Mouse (Mus musculus) retina, postnatal 7 days (tissue): ENCODE measurements around the gene Ffar1.

ENCODE experiments used
- DNase-seq: peaks from one replicate; pipeline ENCODE4 v3.0.0-alpha.2; 2012; ENCODE audit warnings: low read depth, low spot score

The Ffar1 gene

DNA sequence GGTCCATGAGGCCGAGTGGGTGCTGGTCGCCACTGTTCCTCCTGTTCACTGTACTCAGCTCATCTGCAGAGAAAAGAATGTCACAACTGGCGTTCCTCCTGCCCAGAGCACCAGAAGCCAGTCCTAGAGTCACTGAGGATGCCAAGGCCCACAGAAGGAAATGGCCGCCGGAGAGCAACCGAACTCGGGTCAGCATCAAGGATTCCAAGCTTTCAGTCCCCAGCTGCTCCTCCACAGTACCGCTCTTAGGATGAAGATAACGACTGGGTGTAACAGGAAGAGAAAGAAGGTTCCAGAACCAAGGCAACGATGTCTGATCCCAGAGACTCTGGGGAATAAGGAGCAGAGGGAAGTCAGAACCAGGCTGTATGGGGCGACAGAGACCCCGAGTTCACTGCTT lies at the start of gene Ffar1:
Ffar1 (minus strand) TSS at position 101 of the 400 bp plus-strand sequence.
- no peak for DNase-seq

DNA sequence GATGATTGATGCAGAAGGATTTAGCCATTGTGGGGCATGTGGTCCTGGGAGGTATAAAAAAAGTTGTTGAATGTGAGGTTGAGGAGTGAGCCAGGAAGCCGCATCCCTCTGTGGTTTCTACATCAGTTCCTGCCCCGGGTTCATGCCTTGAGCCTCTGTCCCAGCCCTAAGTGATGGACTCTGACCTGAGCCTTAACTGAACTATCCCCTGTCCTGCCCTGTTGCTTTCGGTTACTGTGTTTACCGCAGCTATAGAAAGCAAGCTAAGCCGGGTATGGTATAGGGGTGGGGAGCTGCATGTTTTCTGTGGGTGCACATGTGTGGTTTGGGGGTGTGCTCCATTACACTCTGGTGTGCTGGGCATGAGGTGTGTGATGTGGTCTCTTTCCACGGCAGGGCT lies 48.4 kb upstream of the Ffar1 start:
- no peak for DNase-seq

DNA sequence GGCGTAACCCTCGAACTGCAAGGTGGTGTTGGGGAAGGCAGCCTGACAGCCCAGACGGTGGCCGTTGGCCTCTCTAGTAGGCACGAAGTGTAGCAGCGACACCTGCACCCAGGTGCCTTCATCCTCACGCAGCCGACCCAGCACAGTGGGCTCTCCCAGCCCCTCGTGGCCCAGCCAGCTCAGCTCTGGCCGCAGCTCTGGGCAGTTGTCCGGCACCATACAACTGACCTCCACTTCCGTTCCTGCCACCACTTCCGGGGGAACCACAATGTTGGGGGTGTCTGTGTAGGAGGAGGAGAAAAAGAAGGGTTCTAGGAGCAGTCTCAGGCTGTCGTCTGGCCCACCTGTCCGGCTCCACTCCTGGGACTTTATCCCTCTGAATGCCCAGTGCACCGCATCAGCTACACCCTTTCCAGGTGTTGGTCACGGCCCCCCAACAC lies 47.6 kb upstream of the Ffar1 start:
- no peak for DNase-seq

DNA sequence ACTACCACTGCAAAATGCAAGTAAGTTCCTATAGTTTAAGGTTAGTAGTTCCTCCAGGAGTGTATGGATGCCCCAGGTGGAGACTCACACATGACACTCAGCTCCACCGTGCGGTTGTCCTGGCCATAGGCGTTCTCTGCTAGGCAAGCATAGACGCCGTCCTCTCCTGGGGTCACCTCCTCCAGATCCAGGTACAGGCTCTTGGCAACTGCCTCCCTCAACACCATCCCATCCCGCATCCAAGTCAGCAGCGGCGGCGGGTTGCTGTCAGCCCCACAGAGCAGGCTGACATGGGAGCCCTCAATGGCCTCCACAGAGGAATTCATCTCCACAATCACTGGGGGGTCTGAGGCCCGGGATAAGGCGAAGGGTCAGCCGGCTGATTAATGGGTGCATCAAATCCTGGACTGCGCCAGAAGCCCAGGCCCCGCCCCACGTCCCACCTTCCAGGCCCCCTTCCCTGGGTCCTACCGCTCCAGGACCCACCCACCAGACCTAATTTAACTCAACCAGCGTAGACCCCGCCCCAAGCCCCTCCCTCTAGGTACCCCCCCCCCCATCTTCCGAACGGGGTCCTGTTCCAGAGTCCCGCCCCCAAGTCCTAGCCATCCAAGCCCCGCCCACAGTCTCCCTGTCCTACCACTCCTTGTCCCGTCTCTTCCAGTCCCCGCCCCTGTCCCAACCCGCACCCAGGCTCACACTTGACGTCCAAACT lies 47.1 kb upstream of the Ffar1 start:
- DNase-seq, result no peak

DNA sequence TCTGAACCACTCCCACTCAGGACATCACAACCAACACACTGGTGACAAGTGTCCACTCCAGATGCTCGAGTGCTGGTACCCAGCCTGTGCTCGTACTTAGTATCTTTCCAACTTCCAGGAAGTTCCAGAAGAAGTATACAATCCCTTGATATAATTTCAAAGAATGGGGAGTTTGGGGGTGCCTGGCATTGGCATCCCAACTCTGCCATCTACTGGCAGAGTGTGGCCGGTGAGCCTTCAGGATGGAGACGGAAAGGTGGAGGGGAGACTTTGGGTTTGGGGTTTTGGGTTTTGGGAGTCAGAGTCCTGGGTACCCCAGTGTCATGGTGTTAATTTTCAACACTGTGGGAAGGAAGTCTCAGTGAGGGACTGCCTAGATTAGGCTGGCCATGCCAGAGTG lies 42.7 kb upstream of the Ffar1 start:
- DNase-seq, result no peak

DNA sequence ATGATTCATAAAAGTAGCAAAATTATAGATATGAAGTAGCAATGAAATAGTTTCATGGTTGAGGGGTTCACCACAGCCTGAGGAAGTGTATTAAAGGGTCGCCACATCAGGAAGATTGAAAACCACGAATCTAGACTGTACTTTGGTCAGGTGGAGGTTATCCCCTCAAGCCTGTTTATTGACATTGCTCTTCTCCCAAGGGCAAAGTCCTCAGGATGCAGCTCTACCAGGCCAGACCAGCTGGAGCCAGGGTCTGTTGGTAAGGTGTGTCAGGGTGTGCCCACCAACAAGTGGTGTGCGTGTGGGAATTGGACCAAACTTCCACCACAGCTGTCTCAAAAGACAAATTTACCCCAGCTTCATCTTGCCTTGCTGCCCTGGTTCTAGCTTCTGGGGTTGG lies 33.9 kb upstream of the Ffar1 start:
- DNase-seq, result no peak

DNA sequence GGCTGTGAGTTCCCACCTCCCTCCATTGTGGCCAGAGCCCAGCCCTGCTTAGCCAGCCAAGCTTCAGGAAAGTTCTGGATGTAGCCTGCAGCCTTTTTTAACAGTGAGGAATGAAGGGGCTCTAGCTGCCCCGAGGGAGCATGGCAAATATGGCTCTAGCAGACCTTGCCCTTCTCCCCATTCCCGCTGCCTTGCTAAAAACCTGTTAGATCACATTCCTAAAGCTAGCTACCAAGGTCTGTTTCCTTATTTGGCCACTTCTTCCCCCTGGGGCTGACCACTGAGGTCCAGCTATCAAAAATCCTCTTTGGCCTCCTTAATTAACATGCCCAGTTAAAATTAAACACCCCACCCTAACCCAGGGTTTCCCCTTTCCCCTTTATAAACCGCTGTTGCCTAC lies 31.2 kb upstream of the Ffar1 start:
- DNase-seq, result no peak

DNA sequence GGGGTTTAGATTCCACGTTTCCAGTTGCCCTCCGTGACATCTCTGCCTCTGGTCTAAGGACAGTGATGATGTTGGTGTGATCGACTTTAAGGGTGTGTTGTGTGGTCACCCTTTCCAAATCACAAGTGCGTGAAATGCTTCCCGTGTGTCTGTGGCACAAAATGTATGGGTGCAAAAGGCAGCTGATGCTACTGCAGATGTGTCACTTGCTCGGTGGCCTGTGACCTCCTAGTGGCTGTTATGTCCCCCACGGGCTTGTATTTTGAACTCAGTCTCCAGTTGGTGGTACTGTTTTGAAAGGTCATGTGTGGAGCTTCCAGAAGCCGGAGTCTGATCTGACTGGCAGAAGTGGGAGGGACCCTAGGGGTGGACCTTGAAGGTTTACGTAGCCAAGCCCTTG lies 30.4 kb upstream of the Ffar1 start:
- no peak for DNase-seq

DNA sequence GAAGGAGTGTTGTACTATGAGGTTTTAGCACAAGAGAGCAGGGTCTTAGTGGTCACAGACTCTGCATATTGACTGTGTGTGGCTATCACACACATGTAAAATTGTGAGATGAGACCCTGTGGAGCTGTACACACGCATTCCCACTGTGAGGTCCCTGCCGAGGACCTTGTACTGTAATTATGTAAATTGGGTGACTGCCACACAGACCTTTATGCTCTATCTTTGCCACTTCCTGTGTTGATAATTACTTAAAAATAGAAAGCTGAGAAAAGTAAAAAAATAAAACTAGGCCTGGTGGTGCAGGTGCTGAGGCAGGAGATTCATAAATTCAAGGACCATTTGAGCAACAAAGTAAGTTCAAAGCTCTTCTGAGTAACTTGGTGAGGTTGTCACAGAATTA lies 29.3 kb upstream of the Ffar1 start:
- DNase-seq, result no peak

DNA sequence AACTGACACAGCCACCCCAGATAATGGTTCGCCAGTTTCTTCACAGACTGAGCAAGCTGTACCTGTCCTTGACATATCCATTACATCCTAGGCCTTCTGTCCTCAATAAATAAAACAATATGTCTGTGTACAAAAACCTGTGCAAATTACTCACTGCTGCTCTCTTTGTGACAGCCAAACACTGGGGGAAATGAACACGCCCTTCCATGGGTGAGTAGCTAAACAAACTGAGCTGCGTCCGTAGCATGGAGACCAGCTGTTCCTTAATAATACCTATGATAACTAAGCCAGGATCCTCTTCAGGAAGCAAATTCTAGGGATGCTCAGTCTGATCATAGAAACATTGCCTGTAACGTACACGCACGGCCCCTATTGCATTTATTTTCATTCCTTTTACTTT lies 27.4 kb upstream of the Ffar1 start:
- DNase-seq, result no peak

DNA sequence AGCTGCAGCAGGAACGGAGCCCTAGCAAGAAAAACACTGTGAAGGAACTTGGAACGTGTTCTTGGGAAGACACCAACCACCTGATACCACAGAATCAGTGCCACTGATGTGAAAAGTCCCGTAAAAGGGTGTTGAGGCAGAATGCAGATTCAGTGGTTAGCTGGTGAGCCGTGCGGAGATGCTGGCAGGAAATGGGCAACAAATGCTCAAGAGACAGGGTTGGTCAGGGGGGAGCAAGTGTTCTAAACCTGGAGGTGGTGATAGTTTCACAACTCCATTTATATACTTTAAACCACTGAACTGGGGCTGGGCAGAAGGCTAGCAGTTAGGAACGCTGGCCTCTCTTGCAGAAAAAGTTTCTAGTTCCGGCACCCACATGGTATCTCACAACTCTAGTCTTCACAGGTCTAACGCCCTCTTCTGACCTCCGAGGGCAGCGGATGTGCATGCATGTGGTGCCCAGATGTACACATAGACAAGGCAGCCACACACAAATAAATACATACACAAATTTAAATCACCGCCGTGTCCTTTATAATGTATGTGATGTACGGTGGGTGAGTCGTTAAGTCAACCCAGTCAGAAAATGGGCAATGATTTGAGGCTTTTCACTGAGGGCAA lies 26.3 kb upstream of the Ffar1 start:
- no peak for DNase-seq

DNA sequence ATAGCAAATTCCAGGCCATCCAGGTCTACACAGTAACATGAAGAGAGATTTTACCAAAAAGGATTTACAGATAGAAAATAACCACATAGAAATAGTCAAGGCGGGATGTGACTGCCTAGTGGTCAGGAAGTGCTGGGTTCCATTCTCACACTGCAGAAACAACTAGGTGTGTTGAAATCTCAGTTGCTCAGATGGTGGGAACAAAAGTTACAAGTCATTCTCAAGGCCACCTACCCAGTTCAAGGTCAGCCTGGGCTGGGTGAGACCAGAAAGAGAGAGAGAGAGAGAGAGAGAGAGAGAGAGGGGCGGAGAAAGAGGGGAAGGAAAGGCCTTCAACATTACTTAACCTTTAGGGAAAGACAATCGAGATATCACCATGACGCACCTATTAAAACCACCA lies 25.5 kb upstream of the Ffar1 start:
- DNase-seq, result no peak

DNA sequence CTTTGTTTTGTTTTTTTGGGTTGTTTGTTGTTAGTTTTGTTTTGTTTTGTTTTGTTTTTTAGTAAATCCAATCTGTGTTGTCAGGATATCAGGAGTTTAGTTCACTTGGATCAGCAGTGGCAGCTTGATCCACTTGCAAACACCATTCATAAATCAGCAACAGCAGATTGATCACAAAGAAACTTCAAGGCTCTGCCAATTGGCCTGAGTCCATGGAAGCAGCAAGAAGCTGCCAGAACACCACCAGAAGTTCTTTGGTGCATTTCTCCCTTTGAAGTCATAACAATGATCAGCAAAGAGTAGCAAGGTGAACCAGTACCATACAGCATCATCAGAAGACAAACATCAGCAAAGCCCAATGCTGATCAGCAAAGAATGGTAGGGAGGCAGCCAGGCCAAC lies 22.7 kb upstream of the Ffar1 start:
- no peak for DNase-seq

DNA sequence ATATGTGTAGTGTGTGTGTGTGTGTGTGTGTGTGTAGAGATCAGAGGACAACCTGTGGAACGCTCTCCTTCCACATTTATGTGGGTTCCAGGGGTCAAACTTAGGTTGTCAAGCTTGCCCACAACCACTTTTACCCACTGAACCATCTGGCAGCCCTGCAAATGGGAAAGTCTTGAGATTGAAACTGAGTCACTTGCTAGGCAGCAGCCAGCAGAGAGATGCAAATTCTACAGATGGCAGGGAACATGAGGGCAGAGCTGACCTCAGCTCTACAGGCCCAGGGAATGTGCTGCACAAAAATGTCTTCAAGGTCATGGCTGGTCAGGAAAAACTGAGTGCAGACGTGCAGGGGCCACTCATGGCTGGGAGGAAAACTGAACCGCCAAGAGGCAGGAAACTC lies 20.0 kb upstream of the Ffar1 start:
- DNase-seq, result no peak

DNA sequence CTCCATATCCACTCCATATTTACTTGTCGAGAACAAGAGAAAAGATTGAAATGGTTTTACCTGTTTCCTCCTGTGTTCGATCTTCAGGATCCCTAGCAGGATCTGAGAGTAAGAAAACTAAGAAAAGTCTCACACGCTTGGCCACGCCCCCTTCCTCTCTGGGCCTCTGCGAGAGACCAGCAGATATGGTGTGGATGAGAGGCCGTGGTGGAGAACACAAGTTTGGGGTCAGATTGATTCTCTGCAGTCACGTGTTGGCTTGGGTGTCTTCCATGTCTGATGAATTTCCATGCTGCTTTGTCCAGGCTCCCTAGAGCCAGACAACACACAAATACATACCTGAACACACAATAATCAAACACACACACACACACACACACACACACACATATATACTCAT lies 18.8 kb upstream of the Ffar1 start, which contains the start of gene Cd22:
Cd22 (minus strand) TSS at position 167 of the 400 bp plus-strand sequence.
- DNase-seq, result no peak

DNA sequence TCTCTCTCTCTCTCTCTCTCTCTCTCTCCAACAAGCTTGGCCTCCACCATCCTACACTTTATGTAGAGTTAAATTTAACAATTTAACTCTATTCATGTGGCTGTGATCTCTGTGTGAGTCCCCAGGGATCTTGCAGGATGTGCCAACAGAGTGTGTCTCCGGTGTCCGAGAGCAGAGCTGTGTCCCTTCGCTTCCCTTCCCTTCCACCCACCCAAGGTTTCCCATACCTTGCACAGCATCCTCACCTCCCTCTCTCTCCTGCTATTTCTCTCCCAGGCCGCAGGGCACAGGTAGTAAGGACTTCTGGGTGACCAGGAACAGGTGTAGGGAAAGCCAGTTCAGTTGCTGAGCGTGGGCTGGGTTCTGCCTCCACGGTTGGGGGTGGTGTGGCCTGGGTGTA lies 17.6 kb upstream of the Ffar1 start:
- DNase-seq, result no peak

DNA sequence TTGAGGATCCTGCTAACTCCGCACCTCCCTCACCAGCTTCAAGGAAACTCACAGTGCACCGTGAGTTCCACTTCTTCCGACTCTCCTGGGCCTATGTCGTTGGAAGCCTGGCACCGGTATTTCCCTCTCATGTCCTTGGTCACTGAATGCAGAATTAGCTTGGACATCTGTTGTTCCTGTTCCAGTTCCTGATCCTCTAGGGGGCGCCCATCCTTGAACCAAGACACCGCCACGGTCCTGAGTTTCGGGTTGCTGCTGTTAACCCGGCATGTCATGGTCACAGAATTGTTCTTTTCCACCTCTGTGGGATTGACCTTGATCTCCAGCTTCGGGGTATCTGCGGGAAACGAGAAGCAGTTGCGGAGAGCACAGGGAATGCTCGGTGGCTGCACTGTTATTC lies 11.7 kb upstream of the Ffar1 start:
- peak; percentile 56 for DNase-seq

DNA sequence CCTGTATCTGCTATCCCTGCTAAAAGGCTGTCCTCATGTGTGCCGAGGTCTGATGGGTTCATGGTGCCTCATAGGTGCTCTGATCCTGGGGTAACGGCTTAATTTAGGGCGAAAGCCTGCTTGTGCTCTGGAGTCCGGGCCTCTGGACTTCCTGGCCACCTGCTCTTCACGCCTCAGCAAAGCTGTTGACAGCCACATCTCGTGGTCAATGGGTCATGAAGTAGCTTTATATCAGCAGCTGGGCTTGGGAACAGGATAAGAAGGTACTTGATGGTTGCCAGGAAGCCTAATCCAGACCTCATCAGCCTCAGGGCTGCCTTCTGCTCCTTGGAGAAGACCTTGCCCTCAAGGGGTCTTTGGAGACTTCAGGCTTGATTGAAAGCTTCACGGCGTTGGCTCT lies 2.0 kb upstream of the Ffar1 start:
- DNase-seq, result no peak

DNA sequence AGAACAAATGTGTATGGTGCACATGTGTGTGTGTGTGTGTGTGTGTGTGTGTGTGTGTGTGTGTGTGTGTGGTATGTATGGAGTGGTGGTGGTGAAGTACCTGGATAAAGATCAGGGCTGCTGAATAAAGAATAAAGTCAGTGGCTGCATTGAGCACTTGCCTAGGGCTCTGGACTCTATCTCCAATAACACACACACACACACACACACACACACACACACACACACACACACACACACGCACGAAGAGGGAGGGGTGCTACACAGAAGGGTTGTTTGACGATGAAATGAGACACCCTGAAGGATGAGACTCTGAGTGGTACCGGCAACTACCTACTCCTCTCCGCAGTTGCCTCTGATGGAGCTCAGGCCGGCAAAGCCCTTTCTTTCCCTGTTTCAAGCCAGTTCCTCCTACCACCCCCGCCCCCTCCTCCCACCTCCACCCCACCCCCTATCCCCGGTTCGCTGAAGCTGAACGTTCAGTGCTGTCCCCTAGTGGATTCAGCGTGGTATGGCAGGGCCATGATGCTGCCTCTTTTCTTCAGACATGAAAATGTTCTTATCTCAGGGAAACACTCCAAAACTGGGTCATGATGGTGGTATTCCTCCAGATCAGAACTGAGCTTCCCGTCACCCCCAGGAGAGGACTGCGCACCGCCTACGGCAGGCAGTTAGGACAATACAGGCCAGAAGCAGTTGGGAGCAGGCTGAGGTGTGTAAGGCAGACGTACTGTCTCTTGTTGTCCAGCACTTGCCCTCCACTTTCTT lies 1.5 kb downstream of the Ffar1 start:
- peak; percentile 67 for DNase-seq

DNA sequence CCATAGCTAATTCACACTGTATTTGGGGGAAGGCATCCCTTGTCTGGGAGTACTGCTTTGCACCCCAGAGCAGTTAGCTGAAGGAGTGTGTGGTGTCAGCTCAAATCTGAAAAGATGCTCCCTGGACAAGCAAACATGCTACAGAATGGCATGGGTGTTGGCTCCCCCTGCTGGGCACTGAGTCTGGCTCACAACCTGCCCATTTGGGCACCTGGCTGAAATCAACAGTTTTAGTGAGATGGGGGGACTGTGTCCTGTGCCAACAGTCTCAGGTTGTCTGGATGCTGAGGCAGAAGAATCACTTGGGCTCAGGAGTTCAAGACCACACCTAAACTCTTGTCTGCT lies 2.1 kb downstream of the Ffar1 start:
- DNase-seq, result peak; percentile 46

DNA sequence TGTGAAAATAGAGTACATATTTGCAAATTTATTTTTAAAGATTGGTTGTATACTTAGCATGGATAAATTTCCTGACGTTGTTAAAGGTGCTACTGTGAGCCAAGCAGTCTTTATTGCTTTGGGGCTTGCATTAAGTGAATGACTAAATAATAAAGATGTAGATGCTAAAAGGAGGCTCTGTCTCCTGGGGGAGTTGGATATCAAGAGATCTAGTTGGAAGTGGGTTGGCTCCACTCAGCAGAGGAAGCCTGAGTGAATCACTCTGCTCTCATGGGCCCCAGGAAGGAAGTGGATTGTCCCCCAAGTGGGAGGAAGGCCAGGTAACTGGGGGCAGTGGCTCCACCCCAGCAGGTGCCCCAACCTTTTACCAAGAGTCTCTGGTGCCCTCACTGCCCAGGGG lies 3.6 kb downstream of the Ffar1 start:
- DNase-seq, result no peak

DNA sequence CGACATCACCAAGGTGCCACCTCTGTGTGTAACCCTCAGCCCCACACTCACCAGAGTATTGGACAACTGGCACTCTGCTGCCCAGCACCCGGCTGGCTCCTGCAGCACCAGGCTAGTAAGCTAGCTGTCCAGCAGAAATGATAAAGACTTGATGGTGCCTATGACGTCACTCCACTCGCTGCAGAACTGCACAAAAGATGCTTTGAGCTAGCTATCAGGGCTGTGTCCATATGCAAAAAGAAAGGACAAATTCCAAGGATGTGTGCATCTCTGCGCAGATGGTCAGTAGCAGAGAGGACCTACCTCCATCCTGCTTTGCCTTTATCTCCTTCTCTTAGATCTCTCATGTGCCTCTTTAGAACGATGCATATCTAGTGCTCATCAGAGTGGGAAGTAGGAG lies 5.3 kb downstream of the Ffar1 start, which contains the start of gene Ffar3:
Ffar3 (minus strand) TSS at position 101 of the 400 bp plus-strand sequence.
- no peak for DNase-seq

DNA sequence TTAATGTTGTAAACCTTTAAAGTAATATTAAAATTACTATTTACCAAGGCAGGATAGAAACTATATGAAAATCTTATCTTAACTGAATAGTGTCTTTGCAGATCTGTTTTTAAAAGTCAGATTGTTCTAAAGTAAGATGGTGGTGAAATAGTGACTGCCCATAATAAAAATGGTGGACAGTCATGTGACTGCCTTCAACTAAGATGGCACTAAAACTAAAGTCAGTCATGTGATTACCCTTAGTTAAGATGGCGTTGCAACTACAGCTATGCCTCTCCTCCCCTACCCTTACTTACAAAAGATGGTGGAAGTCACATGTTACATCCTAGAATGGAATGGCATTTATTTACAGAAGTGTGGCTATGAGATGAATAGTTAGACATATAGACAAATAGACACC lies 9.9 kb downstream of the Ffar1 start:
- no peak for DNase-seq
